Mouse (Mus musculus): ENCODE results near the gene Btbd35f29. TPM values are rescaled to one million over a fixed set of nuclear protein-coding genes. Genes with fewer than 3 reads are reported as not detected.

Btbd35f29 gene
- polyA plus RNA-seq, 1 experiment from 2014 or later = not detected

Other genes with a start within 250 kb of the Btbd35f29 start
- not detected in 2 replicates for gene Spin2f, start 136.2 kb downstream of the Btbd35f29 start, polyA plus RNA-seq (2014; fragmentation: Nextera tagmentation; extraction: Ambion mirVana)
- not detected in 2 replicates for gene Btbd35f26, start 218.8 kb downstream of the Btbd35f29 start, polyA plus RNA-seq (2014; fragmentation: Nextera tagmentation; extraction: Ambion mirVana)

Data from heart, embryonic 11.5 days (tissue).